Mouse (Mus musculus) duodenum, adult 2 months (tissue): ENCODE data around the gene Hmox1. TPM values are rescaled to one million over a fixed set of nuclear protein-coding genes. Genes with fewer than 3 reads are reported as not detected.

Source experiments
- polyA plus RNA-seq: library from polyadenylated mRNA; depleted of rRNA; stranded (reverse); fragments of >200 nt; gene quantifications from 2 replicates; pipeline ENCODE4 v1.2.3, GENCODE M21; 2012; ENCODE audit warnings: low replicate concordance; rRNA removed

Gene Hmox1
- polyA plus RNA-seq, result 3.8 and 4.6 TPM in 2 replicates

DNA sequence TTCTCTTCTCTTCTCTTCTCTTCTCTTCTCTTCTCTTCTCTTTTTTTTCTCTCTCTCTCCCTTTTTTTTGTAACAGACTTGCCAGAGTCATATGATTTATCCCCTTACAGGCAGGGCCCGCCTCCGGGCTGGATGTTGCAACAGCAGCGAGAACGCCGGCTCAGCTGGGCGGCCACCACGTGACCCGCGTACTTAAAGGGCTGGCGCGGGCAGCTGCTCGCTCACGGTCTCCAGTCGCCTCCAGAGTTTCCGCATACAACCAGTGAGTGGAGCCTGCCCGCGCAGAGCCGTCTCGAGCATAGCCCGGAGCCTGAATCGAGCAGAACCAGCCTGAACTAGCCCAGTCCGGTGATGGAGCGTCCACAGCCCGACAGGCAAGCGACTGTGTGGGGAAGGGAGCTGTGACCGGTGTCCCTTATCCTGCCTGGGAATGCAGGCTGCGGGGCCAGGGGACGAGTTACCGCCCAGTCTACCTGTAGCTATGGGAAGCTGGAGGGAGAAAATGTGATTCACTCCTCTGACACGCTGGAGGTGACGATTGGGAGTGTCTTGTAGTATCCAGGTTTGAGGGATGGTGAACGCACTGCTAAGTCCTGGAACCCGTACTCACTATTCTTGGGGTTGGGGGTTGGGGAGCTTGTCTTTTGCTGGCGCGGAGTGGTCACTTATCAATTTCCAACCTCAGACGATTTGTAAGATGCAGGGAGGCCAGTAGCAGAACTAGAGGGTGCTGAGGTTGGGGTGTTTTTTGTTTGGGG is at the start of gene Hmox1:
Hmox1 (plus strand) TSS at position 223 of the 758 bp plus-strand sequence.

DNA sequence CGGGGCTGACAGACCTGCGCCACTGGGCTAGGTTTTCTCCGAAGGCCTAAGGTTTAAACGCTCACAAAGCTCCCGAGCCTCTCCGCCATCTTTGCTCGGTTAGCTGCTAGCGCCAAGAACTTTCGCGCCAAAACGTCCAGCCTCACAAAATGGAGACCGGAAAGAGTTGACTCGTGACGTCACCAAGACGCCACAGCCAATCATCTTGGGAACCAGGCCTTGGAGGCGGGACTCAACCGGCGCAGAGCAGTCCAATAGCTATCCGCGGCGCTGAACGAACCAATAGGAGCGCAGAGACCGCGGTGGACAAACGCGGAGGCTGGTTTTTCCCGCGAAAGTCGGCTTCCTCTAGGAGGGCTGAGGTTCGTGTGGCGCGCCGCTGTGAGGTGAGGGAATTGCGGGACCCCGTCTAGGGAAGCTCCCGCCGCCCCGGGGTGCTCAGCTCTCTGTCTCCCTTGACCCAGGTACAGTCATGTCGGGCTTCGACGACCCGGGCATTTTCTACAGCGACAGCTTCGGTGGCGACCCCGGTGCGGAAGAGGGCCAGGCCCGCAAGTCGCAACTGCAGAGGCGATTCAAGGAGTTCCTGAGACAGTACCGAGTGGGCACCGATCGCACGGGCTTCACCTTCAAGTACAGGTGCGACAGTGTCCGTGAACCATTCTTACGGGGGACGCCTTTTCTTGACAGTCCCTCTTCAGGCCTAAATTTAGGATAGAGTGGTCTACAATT is 16.0 kb downstream of the Hmox1 start, which contains the start of gene Mcm5:
Mcm5 (plus strand) TSS at position 334 of the 732 bp plus-strand sequence.

Other genes with a start within 250 kb of the Hmox1 start
- 65.9 and 130 TPM in 2 replicates for gene Isx, start 220.4 kb upstream of the Hmox1 start, polyA plus RNA-seq
- gene Hmgxb4, start 100.3 kb upstream of the Hmox1 start, polyA plus RNA-seq, result 2.9 and 6.3 TPM in 2 replicates
- gene Tom1, start 59.9 kb upstream of the Hmox1 start, polyA plus RNA-seq, result 18.5 and 20.7 TPM in 2 replicates
- 12.2 and 15.5 TPM in 2 replicates for gene Mcm5, start 15.9 kb downstream of the Hmox1 start, polyA plus RNA-seq
- 3.4 and 3.7 TPM in 2 replicates for gene Rasd2, start 120.3 kb downstream of the Hmox1 start, polyA plus RNA-seq